Mouse (Mus musculus): ENCODE measurements around the gene 8030411F24Rik. TPM values are rescaled to one million over a fixed set of nuclear protein-coding genes. Genes with fewer than 3 reads are reported as not detected.

The 8030411F24Rik gene
- 0.67 TPM for polyA plus RNA-seq (2017; shearing (Covaris generic))

DNA sequence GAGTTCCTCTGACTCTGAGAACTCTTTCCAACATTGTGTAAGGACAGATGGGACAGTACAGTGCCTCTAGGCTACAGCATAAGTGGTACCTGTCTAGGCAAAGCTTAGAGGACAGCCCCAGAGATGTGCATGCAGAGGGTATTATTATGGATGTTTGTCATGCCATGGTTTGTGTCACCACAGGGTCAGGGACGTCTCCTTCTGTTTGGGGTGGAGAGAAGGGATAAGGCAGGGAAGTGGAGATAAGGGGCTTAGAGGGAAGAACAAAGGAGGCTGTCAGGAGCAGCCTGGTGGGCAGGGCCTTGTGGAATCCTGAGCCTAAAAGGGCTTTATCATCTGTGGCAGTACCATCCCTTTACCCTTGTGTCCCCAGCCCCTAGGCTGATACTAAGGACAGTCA is at the start of gene 8030411F24Rik:
8030411F24Rik (plus strand) TSS at position 301 of the 400 bp plus-strand sequence.

GRCm38 (mm10) chr2:148732327-148733000 is 49.3 kb upstream of the 8030411F24Rik start, which contains the start of gene Napb:
Napb (minus strand) TSS chr2:148732467.

DNA sequence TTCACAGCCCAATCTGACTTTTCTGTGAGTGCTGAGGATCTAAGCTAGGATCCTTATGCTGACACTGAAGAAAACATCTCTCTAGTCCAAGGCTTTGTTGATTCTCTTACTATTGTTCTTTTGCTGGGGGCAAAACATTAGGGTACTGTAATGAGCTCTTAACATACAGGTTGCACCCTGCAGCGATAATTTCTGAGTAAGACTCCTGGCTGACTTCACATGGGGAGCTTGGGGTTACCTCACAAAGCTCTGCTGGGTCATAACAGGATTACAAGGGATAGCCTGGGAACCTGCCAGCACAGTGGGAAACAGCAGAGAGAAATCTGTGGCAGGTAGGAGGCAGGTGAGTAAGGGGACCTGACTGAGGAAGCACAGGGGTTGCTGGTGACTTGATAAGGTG is 31.8 kb upstream of the 8030411F24Rik start, which contains the start of gene Cstl1:
Cstl1 (plus strand) TSS at position 301 of the 400 bp plus-strand sequence.

DNA sequence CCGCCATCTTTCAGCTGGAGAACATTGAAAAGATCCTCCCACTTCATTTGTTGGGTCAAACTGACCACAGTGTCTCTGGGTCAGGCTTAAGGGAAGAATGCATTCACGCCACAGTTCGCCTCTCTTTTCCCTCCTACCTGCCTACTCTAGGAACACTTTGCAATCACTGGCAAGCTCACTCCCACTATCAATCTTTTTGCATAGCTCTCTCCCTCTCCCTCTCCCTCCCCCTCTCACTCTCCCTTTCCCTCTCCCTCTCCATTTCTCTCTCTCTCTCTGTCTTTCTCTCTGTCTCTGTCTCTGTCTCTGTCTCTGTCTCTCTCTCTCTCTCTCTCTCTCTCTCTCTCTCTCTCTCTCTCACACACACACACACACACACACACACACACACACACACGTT is 10.4 kb upstream of the 8030411F24Rik start, which contains the start of gene Cst11:
Cst11 (minus strand) TSS at position 101 of the 400 bp plus-strand sequence.

GRCm38 (mm10) chr2:148789142-148789541 is 7.3 kb downstream of the 8030411F24Rik start, which contains the start of gene Cst12:
Cst12 (plus strand) TSS chr2:148789361.

DNA sequence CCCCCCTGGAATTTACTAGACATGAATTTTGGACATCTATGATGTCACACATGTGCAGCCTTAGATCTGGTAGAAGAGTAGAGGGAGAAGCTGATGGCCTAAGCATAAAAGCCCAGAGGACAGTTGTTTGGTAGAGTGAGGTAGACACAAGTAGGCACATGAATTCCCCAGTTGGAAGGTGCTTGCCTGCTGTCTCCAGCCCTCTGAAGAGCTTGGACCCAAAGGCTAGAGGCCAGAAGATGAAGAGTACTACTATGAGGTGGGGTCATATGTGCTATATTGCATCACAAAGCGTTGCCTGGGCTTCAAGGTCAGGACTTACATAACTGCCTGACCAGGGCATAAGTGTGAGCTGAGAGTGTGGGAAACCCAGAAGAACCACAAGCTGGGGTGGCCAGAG is 16.7 kb downstream of the 8030411F24Rik start, which contains the start of gene Cst8:
Cst8 (plus strand) TSS at position 301 of the 400 bp plus-strand sequence.

GRCm38 (mm10) chr2:148819909-148820308 is 38.1 kb downstream of the 8030411F24Rik start, which contains the start of gene Cst13:
Cst13 (plus strand) TSS chr2:148820081.

GRCm38 (mm10) chr2:148834912-148835311 is 53.1 kb downstream of the 8030411F24Rik start, which contains the start of gene Cst9:
Cst9 (plus strand) TSS chr2:148835147.

Other genes starting within 250 kb of the 8030411F24Rik start
- 40.3 TPM for gene Nxt1, start 109.4 kb upstream of the 8030411F24Rik start, polyA plus RNA-seq (2017; shearing (Covaris generic))
- 5.1 TPM for gene Gzf1, start 101.0 kb upstream of the 8030411F24Rik start, polyA plus RNA-seq (2017; shearing (Covaris generic))
- 1.2 TPM for gene Napb, start 49.5 kb upstream of the 8030411F24Rik start, polyA plus RNA-seq (2017; shearing (Covaris generic))
- gene Cstl1, start 31.7 kb upstream of the 8030411F24Rik start, polyA plus RNA-seq (2017; shearing (Covaris generic)), result not detected
- gene Cst11, start 10.5 kb upstream of the 8030411F24Rik start, polyA plus RNA-seq (2017; shearing (Covaris generic)), result not detected
- not detected for gene Cst12, start 7.4 kb downstream of the 8030411F24Rik start, polyA plus RNA-seq (2017; shearing (Covaris generic))
- gene Cst8, start 16.8 kb downstream of the 8030411F24Rik start, polyA plus RNA-seq (2017; shearing (Covaris generic)), result not detected
- not detected for gene Cst13, start 38.1 kb downstream of the 8030411F24Rik start, polyA plus RNA-seq (2017; shearing (Covaris generic))
- not detected for gene Cst9, start 53.1 kb downstream of the 8030411F24Rik start, polyA plus RNA-seq (2017; shearing (Covaris generic))
- gene 9230104L09Rik, start 83.0 kb downstream of the 8030411F24Rik start, polyA plus RNA-seq (2017; shearing (Covaris generic)), result not detected
- gene Cst3, start 93.7 kb downstream of the 8030411F24Rik start, polyA plus RNA-seq (2017; shearing (Covaris generic)), result 90.0 TPM
- gene Gm1330, start 221.2 kb downstream of the 8030411F24Rik start, polyA plus RNA-seq (2017; shearing (Covaris generic)), result not detected
- gene Gm10750, start 235.2 kb downstream of the 8030411F24Rik start, polyA plus RNA-seq (2017; shearing (Covaris generic)), result not detected